Mouse (Mus musculus) heart, embryonic 11.5 days (tissue): Measurements from ENCODE around the gene Tpk1. TPM values are rescaled to one million over a fixed set of nuclear protein-coding genes. Genes with fewer than 3 reads are reported as not detected.

Experiments
- ATAC-seq: fragments of 200-750 bp; cut with Nextera tagmentation; replicated peaks from 2 replicates; pipeline ENCODE4 v1.8.0; 2017; ENCODE audit warnings: moderate library complexity; ENCODE audit not compliant: insufficient number of reproducible peaks, low FRiP score, low TSS enrichment
- H3K27ac ChIP-seq: fragments of 300-500 bp; sonication (generic); 2 replicates; pipeline ENCODE4 v1.5.1; 2014; ENCODE audit warnings: mild to moderate bottlenecking, low read depth, low read length
- H3K27me3 ChIP-seq: fragments of 300-500 bp; sonication (generic); 2 replicates; pipeline ENCODE4 v1.6.1; 2014; ENCODE audit warnings: mild to moderate bottlenecking, low read length, mixed read lengths; ENCODE audit not compliant: control insufficient read depth, insufficient read depth
- H3K36me3 ChIP-seq: fragments of 300-500 bp; sonication (generic); 2 replicates; pipeline ENCODE4 v1.6.1; 2014; ENCODE audit warnings: mild to moderate bottlenecking, low read length, moderate library complexity, mixed read lengths; ENCODE audit not compliant: control insufficient read depth, insufficient read depth
- H3K4me1 ChIP-seq: fragments of 300-500 bp; sonication (generic); 2 replicates; pipeline ENCODE4 v1.6.1; 2014; ENCODE audit warnings: low read length; ENCODE audit not compliant: control insufficient read depth, insufficient read depth
- H3K4me2 ChIP-seq: fragments of 300-500 bp; sonication (generic); 2 replicates; pipeline ENCODE4 v1.6.1; 2014; ENCODE audit warnings: mild to moderate bottlenecking, moderate library complexity
- H3K4me3 ChIP-seq: fragments of 300-500 bp; sonication (generic); 2 replicates; pipeline ENCODE4 v1.5.1; 2014; ENCODE audit warnings: low read depth, low read length
- H3K9ac ChIP-seq: fragments of 300-500 bp; sonication (generic); 2 replicates; pipeline ENCODE4 v1.6.1; 2014; ENCODE audit warnings: mild to moderate bottlenecking, low read depth, low read length, moderate library complexity
- H3K9me3 ChIP-seq: fragments of 300-500 bp; sonication (generic); replicated peaks from 2 replicates; pipeline ENCODE4 v1.6.1; 2016; ENCODE audit warnings: low read length; ENCODE audit not compliant: control insufficient read depth
- WGBS: fragments of 180-500 bp; shearing (Covaris S2); extraction: QIAGEN DNeasy Blood & Tissue Kit; methylation state at CpG from one replicate; pipeline ENCODE4 v1.1.7; 2014; ENCODE audit not compliant: insufficient replicate concordance; 5-methylcytosine and 5-hydroxymethylcytosine counted together
- polyA plus RNA-seq: library from polyadenylated mRNA; unstranded; fragments of >200 nt; fragmentation: Nextera tagmentation; extraction: Ambion mirVana; gene quantifications from 2 replicates; pipeline ENCODE4 v1.2.1, GENCODE M21; 2014

Tpk1 gene
- polyA plus RNA-seq, 1 experiment from 2014 or later: 7.1 TPM

- Histone ChIP-seq H3K4me3 (no peak overlapping the region), H3K27ac (no peak overlapping the region), H3K9me3 (no peaks in the 10 kb centered on the region), H3K4me1 (no peaks in the 10 kb centered on the region), H3K9ac (no peak overlapping the region), H3K4me2 (no peak overlapping the region), H3K27me3 (no peaks in the 10 kb centered on the region), H3K36me3 (no peaks in the 10 kb centered on the region)
- ATAC-seq: no peak
- WGBS: 75% methylated on average over 4 of the region's 4 CpGs
These were observed 103.6 kb downstream of the Tpk1 start for GRCm38 (mm10) chr6:43562474-43562873.

- ATAC-seq: no peak
- H3K36me3 ChIP-seq: no peaks in the 10 kb centered on the region
- no peak overlapping the region for H3K4me2 ChIP-seq
- no peaks in the 10 kb centered on the region for H3K9me3 ChIP-seq
- H3K9ac ChIP-seq: no peak overlapping the region
- no peak overlapping the region for H3K27ac ChIP-seq
- no peaks in the 10 kb centered on the region for H3K27me3 ChIP-seq
- WGBS: 72% methylated on average over 1 of the region's 1 CpGs
- no peak overlapping the region for H3K4me3 ChIP-seq
- H3K4me1 ChIP-seq: no peaks in the 10 kb centered on the region
These were observed 114.7 kb downstream of the Tpk1 start for GRCm38 (mm10) chr6:43551410-43551809.

GRCm38 (mm10) chr6:43546537-43546936 lies 119.5 kb downstream of the Tpk1 start:
- Histone ChIP-seq H3K4me3 (no peak overlapping the region), H3K4me1 (no peaks in the 10 kb centered on the region)
- 89% methylated on average over 1 of the region's 1 CpGs for WGBS

GRCm38 (mm10) chr6:43537252-43537870 lies 128.7 kb downstream of the Tpk1 start:
- no peaks in the 10 kb centered on the region for H3K4me1 ChIP-seq
- no peak overlapping the region for H3K4me2 ChIP-seq
- H3K27ac ChIP-seq: no peak overlapping the region
- ATAC-seq: no peak
- no peak overlapping the region for H3K4me3 ChIP-seq
- H3K27me3 ChIP-seq: no peaks in the 10 kb centered on the region
- H3K9me3 ChIP-seq: no peaks in the 10 kb centered on the region
- no peak overlapping the region for H3K9ac ChIP-seq
- H3K36me3 ChIP-seq: no peaks in the 10 kb centered on the region
- WGBS: 74% methylated on average over 2 of the region's 2 CpGs

More at GRCm38 (mm10) chr6:43546537-43546936, 119.5 kb downstream of the Tpk1 start:
- ATAC-seq: no peak
- H3K27me3 ChIP-seq: no peaks in the 10 kb centered on the region
- no peak overlapping the region for H3K9ac ChIP-seq
- no peaks in the 10 kb centered on the region for H3K36me3 ChIP-seq
- no peak overlapping the region for H3K27ac ChIP-seq
- H3K9me3 ChIP-seq: no peaks in the 10 kb centered on the region
- H3K4me2 ChIP-seq: no peak overlapping the region

- no peaks in the 10 kb centered on the region for H3K27me3 ChIP-seq
- no peak overlapping the region for H3K4me3 ChIP-seq
- H3K4me1 ChIP-seq: no peaks in the 10 kb centered on the region
- H3K27ac ChIP-seq: no peak overlapping the region
- no peaks in the 10 kb centered on the region for H3K9me3 ChIP-seq
- ATAC-seq: no peak
- no peak overlapping the region for H3K4me2 ChIP-seq
- no peaks in the 10 kb centered on the region for H3K36me3 ChIP-seq
- no peak overlapping the region for H3K9ac ChIP-seq
- WGBS: 89% methylated on average over 2 of the region's 2 CpGs
These were observed 130.6 kb downstream of the Tpk1 start for GRCm38 (mm10) chr6:43535459-43535858.

- Histone ChIP-seq H3K27me3 (no peaks in the 10 kb centered on the region), H3K9me3 (no peaks in the 10 kb centered on the region), H3K4me3 (no peak overlapping the region)
These were observed 132.8 kb downstream of the Tpk1 start for GRCm38 (mm10) chr6:43533323-43533722.

GRCm38 (mm10) chr6:43532822-43533221 lies 133.3 kb downstream of the Tpk1 start:
- Histone ChIP-seq H3K4me3 (no peak overlapping the region), H3K4me1 (no peaks in the 10 kb centered on the region), H3K36me3 (no peaks in the 10 kb centered on the region), H3K27me3 (no peaks in the 10 kb centered on the region), H3K27ac (no peak overlapping the region), H3K9me3 (no peaks in the 10 kb centered on the region), H3K9ac (no peak overlapping the region), H3K4me2 (no peak overlapping the region)
- no peak for ATAC-seq
- WGBS: 82% methylated on average over 3 of the region's 3 CpGs

More at GRCm38 (mm10) chr6:43533323-43533722, 132.8 kb downstream of the Tpk1 start:
- no peaks in the 10 kb centered on the region for H3K4me1 ChIP-seq
- H3K36me3 ChIP-seq: no peaks in the 10 kb centered on the region
- no peak overlapping the region for H3K9ac ChIP-seq
- ATAC-seq: no peak
- no peak overlapping the region for H3K4me2 ChIP-seq
- no peak overlapping the region for H3K27ac ChIP-seq

- Histone ChIP-seq H3K9me3 (no peaks in the 10 kb centered on the region), H3K9ac (no peak overlapping the region), H3K36me3 (no peaks in the 10 kb centered on the region), H3K4me1 (no peaks in the 10 kb centered on the region), H3K4me2 (no peak overlapping the region), H3K27me3 (no peaks in the 10 kb centered on the region), H3K4me3 (no peak overlapping the region), H3K27ac (no peak overlapping the region)
- ATAC-seq: no peak
These were observed 134.1 kb downstream of the Tpk1 start for GRCm38 (mm10) chr6:43531996-43532395.

GRCm38 (mm10) chr6:43528996-43529395 lies 137.1 kb downstream of the Tpk1 start:
- 80% methylated on average over 3 of the region's 3 CpGs for WGBS

More at GRCm38 (mm10) chr6:43528996-43529395, 137.1 kb downstream of the Tpk1 start:
- no peaks in the 10 kb centered on the region for H3K27me3 ChIP-seq
- H3K9ac ChIP-seq: no peak overlapping the region
- H3K27ac ChIP-seq: no peak overlapping the region
- H3K4me1 ChIP-seq: peaks cover 3% of the 10 kb centered on the region; the same call in 1 of the 2 replicates
- H3K36me3 ChIP-seq: no peaks in the 10 kb centered on the region
- no peak overlapping the region for H3K4me2 ChIP-seq
- no peaks in the 10 kb centered on the region for H3K9me3 ChIP-seq
- no peak overlapping the region for H3K4me3 ChIP-seq
- no peak for ATAC-seq
